Comparison of ENCODE assay signal across 8 mouse cellular contexts in genomic region chr2:6459282-6460047, GRCm38 (mm10).
DNase-seq lines count a peak whose midpoint lies in the region; ATAC-seq lines count a peak whose summit lies in the region.

No protein-coding gene starts in this region.

- intact Hi-C loops in heart, postnatal 14 days (cut with DNase I), result no loop called here

- H3K9me3 ChIP-seq in hindbrain, embryonic 14.5 days (ENCODE audit: control insufficient read depth, low read length), result no peaks in the 10 kb centered on the region
- no peaks in the 10 kb centered on the region for H3K9me3 ChIP-seq in hindbrain, embryonic 10.5 days
- no peaks in the 10 kb centered on the region for H3K9me3 ChIP-seq in intestine, embryonic 16.5 days (ENCODE audit: control insufficient read depth, low read length)

- no peaks in the 10 kb centered on the region for H3K27me3 ChIP-seq in hindbrain, embryonic 14.5 days (ENCODE audit: control insufficient read depth, insufficient read depth, low read length)
- H3K27me3 ChIP-seq in hindbrain, embryonic 10.5 days (ENCODE audit: insufficient read depth, poor library complexity, severe bottlenecking), result no peaks in the 10 kb centered on the region
- no peaks in the 10 kb centered on the region for H3K27me3 ChIP-seq in intestine, embryonic 16.5 days (replicated peaks; ENCODE audit: control insufficient read depth, insufficient read depth, low read length)

- H3K27ac ChIP-seq in hindbrain, embryonic 14.5 days, result 0 out of 2 replicates have a peak overlapping the region, but pooled peaks have one; percentile 12
- H3K27ac ChIP-seq in hindbrain, embryonic 10.5 days, result no peak overlapping the region
- no peak overlapping the region for H3K27ac ChIP-seq in intestine, embryonic 16.5 days (ENCODE audit: low read length)

- peaks cover 3% of the 10 kb centered on the region; the same call in 1 of the 2 replicates for H3K4me1 ChIP-seq in hindbrain, embryonic 14.5 days (replicated peaks; ENCODE audit: control insufficient read depth, insufficient read depth, low read length)
- H3K4me1 ChIP-seq in hindbrain, embryonic 10.5 days (replicated peaks), result peaks cover 1% of the 10 kb centered on the region; the same call in 1 of the 2 replicates
- no peaks in the 10 kb centered on the region for H3K4me1 ChIP-seq in intestine, embryonic 16.5 days (ENCODE audit: control insufficient read depth, insufficient read depth, low read length)

- no peak overlapping the region for H3K4me2 ChIP-seq in hindbrain, embryonic 14.5 days (replicated peaks)
- no peak overlapping the region for H3K4me2 ChIP-seq in intestine, embryonic 16.5 days (ENCODE audit: low read depth, low read length)

- 60% methylated on average over 13 of the region's 13 CpGs for WGBS in hindbrain, embryonic 14.5 days
- 67% methylated on average over 13 of the region's 13 CpGs for WGBS in hindbrain, embryonic 10.5 days
- WGBS in intestine, embryonic 16.5 days, result 52% methylated on average over 13 of the region's 13 CpGs

- no peak overlapping the region for H3K9ac ChIP-seq in hindbrain, embryonic 14.5 days
- no peak overlapping the region for H3K9ac ChIP-seq in intestine, embryonic 16.5 days (ENCODE audit: low read depth, low read length)

- no peak for ATAC-seq in hindbrain, embryonic 14.5 days (ENCODE audit: low FRiP score)
- ATAC-seq in intestine, embryonic 16.5 days, result no peak

- H3K4me3 ChIP-seq in hindbrain, embryonic 14.5 days (replicated peaks; ENCODE audit: low read length), result no peak overlapping the region
- no peak overlapping the region for H3K4me3 ChIP-seq in hindbrain, embryonic 10.5 days
- no peak overlapping the region for H3K4me3 ChIP-seq in intestine, embryonic 16.5 days (ENCODE audit: low read length)

- H3K36me3 ChIP-seq in hindbrain, embryonic 14.5 days (replicated peaks; ENCODE audit: control insufficient read depth, insufficient read depth), result no peaks in the 10 kb centered on the region
- no peaks in the 10 kb centered on the region for H3K36me3 ChIP-seq in hindbrain, embryonic 10.5 days
- H3K36me3 ChIP-seq in intestine, embryonic 16.5 days (ENCODE audit: control insufficient read depth, insufficient read depth, low read length), result no peaks in the 10 kb centered on the region

- no peak for DNase-seq in hindbrain, embryonic 14.5 days (ENCODE audit: low spot score)
- no peak for DNase-seq in hindbrain, embryonic 10.5 days (ENCODE audit: low spot score)
- peak; percentile 33 to 45 for DNase-seq in spleen, postnatal 36 days (ENCODE audit: low spot score in 2 of 2)
- no peak for DNase-seq in spleen, postnatal 14 days (ENCODE audit: low spot score in 2 of 2)
- peak; percentile 82 for DNase-seq in lung, postnatal 10 days
- peak; percentile 38 for DNase-seq in thymus, postnatal 4 days
- no peak for DNase-seq in heart, postnatal 14 days

Comparison
In these comparisons a context has a peak if more than half of its experiments do, and no peak if none do; other contexts are left out.
1. DNase-seq: peak in spleen, postnatal 36 days (2 of 2), lung, postnatal 10 days (single experiment) and thymus, postnatal 4 days (single experiment); none in hindbrain, embryonic 14.5 days (single experiment), hindbrain, embryonic 10.5 days (single experiment), spleen, postnatal 14 days (0 of 2) and heart, postnatal 14 days (0 of 2).